Mouse (Mus musculus): ENCODE results near the gene Olfr1377. TPM values are rescaled to one million over a fixed set of nuclear protein-coding genes. Genes with fewer than 3 reads are reported as not detected.
"Not testable (repeated sequence)": the region's sequence is repeated elsewhere in the genome, so short reads cannot be mapped to it uniquely, and the experiment has no call there.

Gene Olfr1377
- polyA plus RNA-seq, 1 experiment from 2014 or later: not detected

DNA sequence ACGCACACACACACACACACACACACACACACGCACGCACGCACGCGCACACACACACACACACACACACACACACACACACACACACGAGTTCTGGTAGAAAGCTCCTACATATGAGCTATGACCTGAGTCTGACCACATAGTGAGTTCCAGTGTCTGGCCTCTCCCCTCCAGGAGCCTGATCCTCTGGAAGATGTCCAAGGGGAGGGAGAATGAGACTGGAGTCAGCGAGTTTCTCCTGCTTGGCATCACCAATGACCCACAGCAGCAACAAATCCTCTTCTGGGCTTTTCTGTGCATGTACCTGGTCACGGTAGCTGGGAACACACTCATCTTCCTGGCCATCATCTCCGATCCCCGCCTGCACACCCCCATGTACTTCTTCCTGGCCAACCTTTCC, 45.0 kb downstream of the Olfr1377 start:
- not testable (repeated sequence) for H3K79me2 ChIP-seq (ENCODE audit: inconsistent target); H3K27ac ChIP-seq; H3K36me3 ChIP-seq (ENCODE audit: inconsistent target); H3K4me3 ChIP-seq (ENCODE audit: inconsistent target)
- 88% methylated on average over 5 of the region's 11 CpGs for WGBS (ENCODE audit: missing documents)

DNA sequence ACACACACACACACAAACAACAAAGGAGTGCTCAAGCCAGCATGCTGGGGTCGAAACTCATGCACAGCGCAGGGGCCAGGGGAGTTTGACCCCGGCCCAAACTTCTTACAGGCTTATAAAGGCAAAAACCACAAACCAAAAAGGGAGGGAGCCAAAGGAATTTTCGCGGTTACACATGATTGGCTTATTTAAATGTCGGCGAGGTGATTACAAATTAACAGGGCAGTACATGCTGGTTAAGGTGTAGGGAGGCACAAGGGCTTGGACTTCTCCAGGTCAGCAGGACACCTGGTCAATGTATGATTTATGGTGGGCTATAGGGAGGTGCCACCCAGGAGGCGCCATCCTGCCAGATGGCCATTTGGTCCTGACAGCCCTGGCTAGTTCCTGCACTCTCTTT, 47.6 kb downstream of the Olfr1377 start:
- not testable (repeated sequence) for H3K79me2 ChIP-seq (ENCODE audit: inconsistent target); H3K27ac ChIP-seq; H3K36me3 ChIP-seq (ENCODE audit: inconsistent target); H3K4me3 ChIP-seq (ENCODE audit: inconsistent target)
- 69% methylated on average over 8 of the region's 8 CpGs for WGBS (ENCODE audit: missing documents)

DNA sequence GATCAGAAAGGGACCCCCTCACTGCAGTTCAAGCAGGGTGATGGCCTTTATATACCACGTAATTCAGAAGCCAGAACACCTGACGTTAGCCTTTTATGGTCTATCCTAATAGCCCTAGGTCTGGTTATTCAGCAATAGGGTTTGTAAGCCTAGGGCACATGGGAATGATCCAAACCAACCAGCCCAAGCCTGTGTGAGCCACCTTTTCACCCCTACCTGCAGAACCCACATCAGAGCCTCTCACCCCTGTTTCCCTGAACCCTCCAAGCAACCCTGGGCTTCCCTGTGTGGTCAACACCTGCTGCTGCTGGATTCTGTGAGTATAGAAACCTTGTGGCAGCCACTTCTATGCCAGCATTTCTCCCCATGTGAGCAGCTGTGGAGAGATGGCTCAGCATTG, 48.5 kb downstream of the Olfr1377 start:
- Histone ChIP-seq H3K4me3 (ENCODE audit: inconsistent target) (no peak overlapping the region), H3K27ac (no peak overlapping the region), H3K79me2 (ENCODE audit: inconsistent target) (no peaks in the 10 kb centered on the region), H3K36me3 (ENCODE audit: inconsistent target) (no peaks in the 10 kb centered on the region)
- 81% methylated on average over 2 of the region's 2 CpGs for WGBS (ENCODE audit: missing documents)

DNA sequence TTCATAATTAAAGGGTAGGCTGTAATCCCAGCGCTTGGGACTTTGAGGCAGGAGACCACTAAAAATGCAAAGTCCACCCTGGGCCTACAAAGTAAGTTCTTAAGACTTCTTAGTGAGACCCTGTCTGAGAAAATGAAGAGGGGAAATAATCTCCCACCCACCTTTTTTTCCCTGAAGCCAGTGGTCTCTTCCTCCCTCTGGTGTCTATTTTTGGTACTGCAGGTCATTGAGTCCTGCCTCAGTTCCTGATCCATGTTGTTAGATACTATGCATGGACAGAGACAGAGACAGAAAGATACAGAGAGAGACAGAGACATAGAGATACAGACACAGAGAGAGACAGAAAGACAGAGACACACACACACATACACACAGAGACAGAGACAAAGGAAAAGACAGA, 51.1 kb downstream of the Olfr1377 start:
- Histone ChIP-seq H3K27ac (no peak overlapping the region), H3K4me3 (ENCODE audit: inconsistent target) (no peak overlapping the region), H3K79me2 (ENCODE audit: inconsistent target) (no peaks in the 10 kb centered on the region), H3K36me3 (ENCODE audit: inconsistent target) (no peaks in the 10 kb centered on the region)
- WGBS (ENCODE audit: missing documents): 42% methylated on average over 1 of the region's 1 CpGs

DNA sequence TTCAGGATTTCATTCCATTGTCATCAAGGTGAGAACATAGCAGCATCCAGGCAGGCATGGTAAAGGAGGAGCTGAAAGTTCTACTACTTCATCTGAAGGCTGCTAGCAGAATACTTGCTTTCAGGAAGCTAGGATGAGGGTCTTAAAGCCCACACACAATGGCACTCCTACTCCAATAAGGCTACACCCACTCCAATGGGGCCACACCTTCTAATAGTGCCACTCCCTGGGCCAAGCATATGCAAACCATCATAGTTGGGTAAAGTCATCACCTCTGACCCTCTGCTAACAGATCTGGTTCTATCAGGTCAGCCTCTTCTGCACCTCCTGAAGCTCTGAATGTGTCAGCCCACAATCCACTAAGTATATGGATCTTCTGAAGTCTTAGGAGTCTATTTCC, 52.4 kb downstream of the Olfr1377 start:
- H3K79me2 ChIP-seq (ENCODE audit: inconsistent target); H3K27ac ChIP-seq; H3K4me3 ChIP-seq (ENCODE audit: inconsistent target); H3K36me3 ChIP-seq (ENCODE audit: inconsistent target): not testable (repeated sequence)

DNA sequence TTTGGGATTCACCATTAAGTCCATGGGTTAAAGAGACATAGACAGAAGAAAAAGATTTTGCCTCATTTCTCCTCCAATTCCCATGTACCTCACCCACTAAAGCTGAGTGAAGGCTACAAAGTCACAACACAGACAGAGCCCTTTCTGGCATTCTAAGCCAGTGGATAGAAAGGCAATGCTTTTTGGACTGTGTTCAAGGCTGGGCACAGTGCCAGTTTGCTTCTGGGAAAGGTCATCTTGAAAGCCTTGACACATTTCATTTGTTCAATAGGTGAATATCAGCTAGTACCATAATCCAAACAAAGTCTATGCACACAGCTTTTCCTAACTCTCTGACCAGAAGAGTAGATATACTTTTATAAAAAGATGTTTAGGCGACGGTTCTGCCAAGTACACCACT, 54.2 kb downstream of the Olfr1377 start:
- H3K79me2 ChIP-seq (ENCODE audit: inconsistent target): no peaks in the 10 kb centered on the region
- H3K4me3 ChIP-seq (ENCODE audit: inconsistent target): no peak overlapping the region
- no peaks in the 10 kb centered on the region for H3K36me3 ChIP-seq (ENCODE audit: inconsistent target)
- 93% methylated on average over 2 of the region's 2 CpGs for WGBS (ENCODE audit: missing documents)
- no peak overlapping the region for H3K27ac ChIP-seq

Other genes with a start within 250 kb of the Olfr1377 start
- gene Zfp354c, start 154.2 kb upstream of the Olfr1377 start, polyA plus RNA-seq (2018): 0.09 to 0.16 TPM in 2 of 3 replicates, not detected in the other
- gene Zfp879, start 140.4 kb upstream of the Olfr1377 start, polyA plus RNA-seq (2018): not detected in 3 replicates
- gene Grm6, start 131.3 kb upstream of the Olfr1377 start, polyA plus RNA-seq (2018): not detected in 3 replicates
- not detected in 3 replicates for gene Zfp454, start 94.3 kb upstream of the Olfr1377 start, polyA plus RNA-seq (2018)
- gene Zfp2, start 65.8 kb upstream of the Olfr1377 start, polyA plus RNA-seq (2018): 0.23 to 0.42 TPM (median 0.36 TPM) in 3 replicates
- gene Zfp354b, start 50.3 kb upstream of the Olfr1377 start, polyA plus RNA-seq (2018): not detected in 3 replicates
- gene 4933414I15Rik, start 38.2 kb upstream of the Olfr1377 start, polyA plus RNA-seq (2018): not detected in 3 replicates
- gene Prop1, start 28.2 kb upstream of the Olfr1377 start, polyA plus RNA-seq (2018): not detected in 3 replicates
- not detected in 3 replicates for gene Olfr1378, start 15.4 kb upstream of the Olfr1377 start, polyA plus RNA-seq (2018)
- gene Olfr51, start 21.6 kb downstream of the Olfr1377 start, polyA plus RNA-seq (2018): not detected in 3 replicates
- gene Olfr54, start 32.3 kb downstream of the Olfr1377 start, polyA plus RNA-seq (2018): not detected in 3 replicates
- not detected in 3 replicates for gene Olfr1375, start 66.1 kb downstream of the Olfr1377 start, polyA plus RNA-seq (2018)
- 0.07 TPM in 1 of 3 replicates, not detected in the others for gene Zfp354a, start 77.3 kb downstream of the Olfr1377 start, polyA plus RNA-seq (2018)
- not detected in 3 replicates for gene Gm12569, start 238.5 kb downstream of the Olfr1377 start, polyA plus RNA-seq (2018)